Mouse (Mus musculus) left cerebral cortex, adult 6 months (tissue): ENCODE data around the gene Zscan21. TPM values are rescaled to one million over a fixed set of nuclear protein-coding genes. Genes with fewer than 3 reads are reported as not detected.

Experiments used
- long read RNA-seq, 2 experiments: library from polyadenylated mRNA; unstranded; transcript quantifications; one replicate each; pipeline ENCODE4 v2.0.0; 2019 to 2020
- polyA plus RNA-seq: library from polyadenylated mRNA; unstranded; fragments of <200 nt; fragmentation: Nextera tagmentation; gene quantifications from 2 replicates; pipeline ENCODE4 v1.2.3, GENCODE M21; 2021

The Zscan21 gene
- 14.2 and 14.4 TPM in 2 replicates for polyA plus RNA-seq
- long read RNA-seq, experiment 1, transcript Zscan21-201 (5 exons, 2,252 nt): minor isoform, 52 of 157 reads
- long read RNA-seq, experiment 1, transcript Zscan21-205 (5 exons, 2,310 nt): major isoform, 94 of 157 reads
- long read RNA-seq, experiment 1, partial matches to known transcripts: 4 of 157 reads
- long read RNA-seq, experiment 1, other reads (novel, unspliced or antisense): 5 of 157 reads
- long read RNA-seq, experiment 2, transcript Zscan21-205 (5 exons, 2,310 nt): major isoform, 7 of 18 reads
- long read RNA-seq, experiment 2, partial matches to known transcripts: 2 of 18 reads
- long read RNA-seq, experiment 2, other reads (novel, unspliced or antisense): 4 of 18 reads

GRCm38 (mm10) chr5:138116255-138117198, at the start of gene Zscan21:
Zscan21 (plus strand) TSS chr5:138116903.

GRCm38 (mm10) chr5:138084996-138085395, 31.7 kb upstream of the Zscan21 start, which contains the start of gene Zkscan1:
Zkscan1 (plus strand) TSS chr5:138085084.

GRCm38 (mm10) chr5:138155443-138155976, 38.8 kb downstream of the Zscan21 start, which contains the start of gene Zfp113:
Zfp113 (minus strand) TSS chr5:138155744.

GRCm38 (mm10) chr5:138160842-138161665, 44.4 kb downstream of the Zscan21 start, which contains the start of gene Cops6:
Cops6 (plus strand) TSS chr5:138161071.

GRCm38 (mm10) chr5:138171695-138172491, 55.2 kb downstream of the Zscan21 start, which contains the start of the genes Ap4m1 and Mcm7:
Ap4m1 (plus strand) TSS chr5:138172002.
Mcm7 (minus strand) TSS chr5:138172422.

Other genes starting within 250 kb of the Zscan21 start
- 0.11 TPM in 1 of 2 replicates, not detected in the other for gene Pilrb2, start 245.1 kb upstream of the Zscan21 start, polyA plus RNA-seq
- gene Cyp3a13, start 195.3 kb upstream of the Zscan21 start, polyA plus RNA-seq: not detected in 2 replicates
- 11.5 and 13.1 TPM in 2 replicates for gene Gjc3, start 153.8 kb upstream of the Zscan21 start, polyA plus RNA-seq
- gene Azgp1, start 135.4 kb upstream of the Zscan21 start, polyA plus RNA-seq: not detected in 2 replicates
- not detected in 2 replicates for gene Smok3a, start 95.6 kb upstream of the Zscan21 start, polyA plus RNA-seq
- not detected in 2 replicates for gene Smok3b, start 95.5 kb upstream of the Zscan21 start, polyA plus RNA-seq
- gene Smok3c, start 63.7 kb upstream of the Zscan21 start, polyA plus RNA-seq: not detected in 2 replicates
- gene Zkscan1, start 31.8 kb upstream of the Zscan21 start, polyA plus RNA-seq: 9.4 and 10.4 TPM in 2 replicates
- 6.1 and 7.0 TPM in 2 replicates for gene Zfp113, start 38.8 kb downstream of the Zscan21 start, polyA plus RNA-seq
- 327 and 335 TPM in 2 replicates for gene Cops6, start 44.2 kb downstream of the Zscan21 start, polyA plus RNA-seq
- gene Ap4m1, start 55.1 kb downstream of the Zscan21 start, polyA plus RNA-seq: 3.8 and 4.9 TPM in 2 replicates
- gene Mcm7, start 55.5 kb downstream of the Zscan21 start, polyA plus RNA-seq: 8.4 and 12.9 TPM in 2 replicates
- gene Taf6, start 70.5 kb downstream of the Zscan21 start, polyA plus RNA-seq: 42.2 and 48.4 TPM in 2 replicates
- gene Cnpy4, start 70.6 kb downstream of the Zscan21 start, polyA plus RNA-seq: 12.8 and 19.6 TPM in 2 replicates
- 6.4 and 7.0 TPM in 2 replicates for gene Mblac1, start 77.4 kb downstream of the Zscan21 start, polyA plus RNA-seq
- gene Nxpe5, start 109.0 kb downstream of the Zscan21 start, polyA plus RNA-seq: not detected in 2 replicates
- gene Lamtor4, start 138.6 kb downstream of the Zscan21 start, polyA plus RNA-seq: 102 TPM in 2 replicates
- 3.0 and 17.8 TPM in 2 replicates for gene BC037034, start 147.1 kb downstream of the Zscan21 start, polyA plus RNA-seq
- 3.1 and 4.0 TPM in 2 replicates for gene Gal3st4, start 155.9 kb downstream of the Zscan21 start, polyA plus RNA-seq
- not detected in 2 replicates for gene Gm43720, start 163.1 kb downstream of the Zscan21 start, polyA plus RNA-seq
- gene Gpc2, start 163.1 kb downstream of the Zscan21 start, polyA plus RNA-seq: 0.13 and 0.21 TPM in 2 replicates
- 0.13 and 0.19 TPM in 2 replicates for gene Stag3, start 163.3 kb downstream of the Zscan21 start, polyA plus RNA-seq
- gene Pvrig, start 225.1 kb downstream of the Zscan21 start, polyA plus RNA-seq: 0.18 and 0.30 TPM in 2 replicates